Mouse (Mus musculus): Measurements from ENCODE around the gene Olfr1275.

Olfr1275 gene

DNA sequence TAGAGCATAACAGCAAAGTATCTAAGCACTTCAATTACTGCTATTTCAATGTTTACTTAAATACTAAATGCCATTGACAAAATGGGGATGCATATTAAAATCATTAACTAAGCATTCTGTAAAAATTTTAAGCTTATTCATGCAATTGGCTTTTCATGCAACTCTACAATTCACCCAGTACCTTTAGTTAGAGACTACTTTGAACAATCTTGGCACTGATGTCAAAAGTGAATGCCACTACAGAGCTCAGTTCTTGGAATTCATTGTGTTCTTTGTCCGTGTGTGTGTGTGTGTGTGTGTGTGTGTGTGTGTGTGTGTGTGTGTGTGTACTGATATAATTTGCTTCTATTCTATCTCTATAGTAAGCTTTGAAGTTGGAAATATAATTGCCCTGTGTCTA is at the start of gene Olfr1275:
TSS of gene Olfr1275 (minus strand) at position 101 of the 400 bp plus-strand sequence.
- ChIA-PET CTCF (interaction anchor here in 1 of 4 experiments (0.6 kb wide), 1 partner anchor 498 kb away, joined by 9 read pairs; no protein-coding TSS in a partner anchor), POLR2A (no interaction called here)

DNA sequence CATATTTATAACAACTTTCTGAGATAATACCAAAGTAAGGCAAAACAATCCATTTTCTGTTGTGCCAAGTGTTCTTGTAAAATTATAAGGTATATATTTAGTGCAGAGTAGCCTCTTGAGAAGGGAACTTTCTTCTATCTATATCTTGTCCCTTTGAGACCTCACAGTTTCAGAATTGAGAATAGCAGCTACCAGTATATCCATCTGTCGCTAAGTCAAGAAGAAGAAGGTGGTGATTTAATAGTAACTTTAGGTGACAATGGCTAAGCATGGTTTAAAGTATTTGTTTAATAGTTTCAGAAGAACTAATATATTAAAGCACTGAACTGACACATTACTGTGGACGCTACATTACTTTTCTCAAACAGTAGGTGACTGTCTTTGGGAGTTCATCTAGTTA is 38.9 kb upstream of the Olfr1275 start, which contains the start of gene Olfr1277:
TSS of gene Olfr1277 (minus strand) at position 101 of the 400 bp plus-strand sequence.
- ChIA-PET POLR2A (no interaction called here), CTCF (no interaction called here)

DNA sequence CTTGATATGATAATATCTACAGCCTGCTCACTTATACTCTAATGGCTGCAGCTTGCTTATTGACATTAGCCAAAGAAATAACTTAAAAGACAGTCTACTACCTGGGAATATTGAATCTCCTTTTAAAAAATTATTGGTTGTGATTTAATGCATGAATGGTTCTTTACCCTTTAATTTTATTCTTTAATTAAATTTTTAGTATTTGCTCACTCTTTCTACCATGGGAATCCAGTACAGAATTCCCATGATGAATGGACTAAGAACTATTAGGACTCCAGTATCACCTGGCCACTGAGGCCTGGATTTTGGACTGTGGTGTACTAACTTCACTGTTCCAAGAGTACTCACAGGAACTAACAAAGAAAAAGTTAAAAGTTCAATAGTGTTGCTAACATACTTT is 19.1 kb upstream of the Olfr1275 start, which contains the start of gene Olfr1276:
TSS of gene Olfr1276 (plus strand) at position 301 of the 400 bp plus-strand sequence.
- CTCF ChIA-PET, result no interaction called here
- POLR2A ChIA-PET, result no interaction called here

DNA sequence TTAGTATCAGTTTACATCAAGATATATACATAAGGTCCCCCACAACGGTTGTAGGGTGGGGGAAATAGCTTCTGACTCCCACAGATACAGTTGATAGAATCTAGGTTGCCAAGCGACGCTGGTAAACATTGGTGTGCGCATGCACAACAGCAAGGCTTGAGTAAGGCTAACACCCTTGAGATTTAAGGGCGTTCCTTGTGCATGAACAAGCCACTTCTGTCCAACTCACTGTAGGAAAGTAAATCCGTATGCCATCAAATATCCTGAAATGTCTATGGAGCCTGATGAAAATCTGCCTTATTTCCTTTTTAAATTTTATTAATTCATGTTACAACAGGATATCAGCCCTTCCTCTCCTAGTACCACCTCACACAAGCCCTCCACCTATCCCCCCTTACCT is 5.6 kb downstream of the Olfr1275 start, which contains the start of gene 4930430A15Rik:
TSS of gene 4930430A15Rik (minus strand) at position 101 of the 400 bp plus-strand sequence.
- ChIA-PET CTCF (no interaction called here), POLR2A (no interaction called here)

DNA sequence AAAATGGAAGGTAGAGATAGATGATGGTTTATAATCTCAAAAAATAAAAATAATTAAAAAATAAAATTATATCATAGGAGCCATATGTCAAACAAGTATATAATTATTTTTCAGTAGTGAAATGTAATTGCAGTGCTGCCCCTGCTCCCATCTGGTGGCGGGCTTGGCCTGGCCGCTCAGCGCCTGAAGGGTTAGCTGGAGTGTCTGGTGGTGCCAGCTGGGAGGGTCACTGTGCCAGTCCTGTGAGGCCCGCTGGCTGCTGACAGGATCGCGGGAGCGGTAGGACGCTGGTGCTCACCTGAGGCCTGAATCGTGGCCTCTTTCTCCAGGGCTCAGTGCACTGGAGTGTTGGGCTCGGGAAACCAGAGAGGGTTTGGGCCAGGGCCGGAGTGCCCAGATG is 53.0 kb downstream of the Olfr1275 start:
- ChIA-PET CTCF (no interaction called here), POLR2A (no interaction called here)

All from embryonic stem cell, embryonic (primary cell).